Mouse (Mus musculus) thymus, postnatal 0 days (tissue): ENCODE data around the gene Fpgs. TPM values are rescaled to one million over a fixed set of nuclear protein-coding genes. Genes with fewer than 3 reads are reported as not detected.
A peak's percentile ranks its signal among the peaks of the same experiment; 100 is the strongest.

ENCODE experiments used
- DNase-seq: peaks from one replicate; pipeline ENCODE4 v3.0.0-alpha.2; 2015; ENCODE audit warnings: low spot score
- polyA plus RNA-seq: library from polyadenylated mRNA; unstranded; fragments of >200 nt; fragmentation: Nextera tagmentation; extraction: Ambion mirVana; gene quantifications from 2 replicates; pipeline ENCODE4 v1.2.1, GENCODE M21; 2015

Fpgs gene
- polyA plus RNA-seq, 1 experiment from 2014 or later = 24.1 TPM

DNA sequence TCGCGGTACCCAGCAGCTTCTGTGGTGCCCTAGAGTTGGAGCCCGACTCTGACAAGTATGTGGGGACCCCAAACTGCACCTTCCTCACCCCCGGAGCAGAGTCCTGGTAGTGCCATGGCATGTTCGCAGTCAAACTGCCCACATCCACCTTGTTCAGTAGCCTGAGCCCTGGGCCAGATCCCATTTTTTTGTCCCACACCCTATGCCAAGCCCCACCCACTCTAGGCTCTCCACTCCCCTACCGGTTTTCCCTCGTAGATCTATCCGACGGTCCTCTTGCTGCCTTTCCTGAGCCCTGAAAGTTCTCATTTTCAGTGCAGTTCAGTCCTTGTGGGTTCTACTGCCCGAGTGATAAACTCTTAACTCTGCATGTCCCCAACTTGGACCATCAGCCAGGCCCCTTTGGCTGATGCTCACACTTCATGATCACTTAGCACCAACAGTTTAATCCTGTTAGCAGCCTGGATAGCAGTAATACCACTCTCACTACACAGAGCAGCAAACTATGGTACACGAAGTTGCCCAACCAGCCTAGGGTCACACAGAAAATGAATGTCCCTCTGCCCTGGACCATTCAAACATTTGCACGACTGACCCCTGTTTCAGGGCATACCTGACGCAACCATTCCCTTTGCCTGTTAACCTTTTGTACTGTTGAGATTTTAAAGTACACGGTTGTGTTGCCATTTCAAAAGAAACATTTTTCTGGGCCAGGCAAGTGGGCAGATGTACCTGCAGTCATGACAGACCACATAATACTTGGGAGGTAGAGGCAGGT, 2.8 kb downstream of the Fpgs start:
- DNase-seq = no peak

DNA sequence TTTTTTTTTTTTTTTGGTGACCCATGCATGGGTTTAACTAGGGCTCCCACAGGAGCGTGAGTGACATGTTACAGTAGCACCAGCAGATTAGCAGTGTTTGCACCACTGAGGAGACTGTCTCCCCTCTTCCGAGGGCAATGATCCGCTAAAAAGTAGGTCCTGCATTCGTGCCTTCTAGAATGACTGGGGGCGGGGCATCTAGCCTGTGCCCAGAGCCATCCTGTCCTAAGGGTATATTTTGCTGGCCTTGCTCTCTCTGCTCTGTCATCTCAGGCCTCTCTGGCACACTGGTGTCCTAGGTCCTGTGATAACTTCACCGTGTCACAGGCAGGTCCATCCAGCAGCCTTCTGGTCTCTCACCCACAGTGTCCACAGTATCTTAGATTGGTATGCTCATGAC, 4.3 kb downstream of the Fpgs start:
- no peak for DNase-seq

DNA sequence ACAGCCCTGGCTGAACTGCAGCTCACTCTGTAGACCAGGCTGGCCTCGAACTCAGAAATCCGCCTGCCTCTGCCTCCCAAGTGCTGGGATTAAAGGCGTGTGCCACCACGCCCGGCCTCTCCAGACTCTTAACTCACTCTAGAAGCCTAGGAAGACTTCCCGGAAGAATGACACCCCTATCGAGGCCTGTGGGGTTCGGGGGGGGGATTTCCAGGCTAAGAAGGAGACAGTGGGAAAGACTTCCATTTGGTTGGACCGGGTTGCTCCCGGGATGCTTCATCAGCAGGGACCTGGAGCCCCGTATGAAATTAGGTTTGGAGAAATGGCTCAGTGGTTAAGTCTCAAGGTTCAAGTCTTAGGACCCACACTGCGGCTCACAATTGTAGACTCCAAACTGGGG, 9.3 kb downstream of the Fpgs start:
- no peak for DNase-seq

DNA sequence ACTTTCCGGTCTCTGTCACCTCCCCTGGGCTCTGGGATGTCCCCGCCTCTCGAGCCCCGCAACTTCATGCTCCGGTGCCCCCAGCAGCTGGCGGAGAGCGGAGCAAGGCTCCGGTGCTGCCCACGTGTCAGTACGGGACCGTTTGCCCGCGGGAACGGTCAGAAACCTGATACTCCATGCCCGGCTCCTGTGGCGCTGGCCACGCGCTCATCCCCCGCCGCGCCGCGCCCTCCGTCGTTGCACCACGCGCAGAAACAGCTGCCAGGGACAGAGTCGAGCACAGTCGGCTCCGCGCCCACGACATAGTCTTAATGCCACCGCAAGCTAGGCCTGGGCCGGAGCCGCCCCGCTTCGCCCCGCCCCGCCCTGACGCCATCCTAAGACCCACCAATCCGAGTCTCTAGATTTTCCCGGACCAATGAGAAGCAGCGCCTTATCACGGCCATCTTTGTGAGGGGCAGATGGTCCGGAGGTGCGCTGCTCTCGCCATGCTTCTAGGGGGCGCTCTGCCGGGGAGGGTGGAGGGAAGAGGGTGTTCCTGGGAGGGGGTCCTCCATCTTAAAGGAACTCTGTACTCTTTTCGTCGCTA, 10.0 kb downstream of the Fpgs start:
- peak; percentile 98 for DNase-seq

DNA sequence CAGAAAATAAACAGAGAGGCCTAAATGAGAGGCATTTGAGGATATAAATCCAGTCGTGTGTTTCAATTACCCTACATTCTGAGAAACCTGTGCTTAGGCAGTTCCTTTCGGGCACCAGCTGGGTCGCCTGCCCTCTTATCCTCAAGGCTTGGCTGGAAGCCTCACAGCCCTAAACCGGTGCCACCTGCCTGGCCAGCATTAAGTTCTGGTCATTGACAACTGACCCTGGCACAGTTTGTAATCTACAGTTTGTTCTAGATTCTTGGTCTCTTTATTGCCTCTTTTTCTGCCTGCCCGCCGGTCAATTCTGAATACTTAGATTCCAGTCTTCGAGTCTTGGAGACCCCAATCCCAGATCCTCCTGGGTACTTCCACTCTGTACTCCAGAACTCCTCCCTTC, 10.7 kb downstream of the Fpgs start:
- DNase-seq = peak; percentile 13

DNA sequence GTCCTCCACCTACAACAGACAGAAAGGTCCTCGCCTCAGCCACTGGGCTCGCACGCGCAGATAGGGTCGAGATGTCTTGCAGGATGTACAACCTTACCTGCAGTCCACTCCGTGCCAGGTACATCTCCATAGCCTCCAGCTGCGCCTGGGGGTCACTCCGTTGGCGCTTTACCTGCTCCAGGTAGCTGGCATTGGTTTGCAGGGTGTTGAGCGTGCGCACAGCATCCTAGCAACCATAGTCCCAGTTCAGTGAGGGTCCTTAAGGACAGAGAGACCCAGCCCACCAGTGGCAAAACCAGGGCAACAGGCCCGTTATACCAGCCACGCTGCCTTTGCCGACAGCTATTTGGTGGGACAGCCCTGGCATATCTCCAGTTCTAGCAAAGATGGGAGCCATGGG, 11.4 kb downstream of the Fpgs start:
- no peak for DNase-seq

DNA sequence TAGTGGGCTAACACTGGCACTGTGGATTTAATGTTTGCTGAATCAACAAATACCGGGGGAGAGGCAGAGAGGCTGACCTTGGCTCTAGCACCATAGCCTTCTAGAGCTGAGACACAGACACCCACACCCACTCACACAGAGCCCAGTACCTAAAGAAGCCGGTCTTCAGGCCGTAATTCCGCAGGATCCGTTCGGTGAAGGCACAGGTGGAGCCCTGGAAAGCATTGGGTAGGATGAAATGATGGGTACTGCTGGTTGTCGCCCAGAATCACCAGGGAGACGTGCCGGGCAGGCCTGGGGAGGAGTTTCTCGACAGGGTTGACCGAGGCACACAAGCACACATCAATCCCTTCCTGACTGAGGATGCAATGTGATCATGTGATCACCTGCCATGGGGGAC, 12.9 kb downstream of the Fpgs start:
- DNase-seq = no peak

DNA sequence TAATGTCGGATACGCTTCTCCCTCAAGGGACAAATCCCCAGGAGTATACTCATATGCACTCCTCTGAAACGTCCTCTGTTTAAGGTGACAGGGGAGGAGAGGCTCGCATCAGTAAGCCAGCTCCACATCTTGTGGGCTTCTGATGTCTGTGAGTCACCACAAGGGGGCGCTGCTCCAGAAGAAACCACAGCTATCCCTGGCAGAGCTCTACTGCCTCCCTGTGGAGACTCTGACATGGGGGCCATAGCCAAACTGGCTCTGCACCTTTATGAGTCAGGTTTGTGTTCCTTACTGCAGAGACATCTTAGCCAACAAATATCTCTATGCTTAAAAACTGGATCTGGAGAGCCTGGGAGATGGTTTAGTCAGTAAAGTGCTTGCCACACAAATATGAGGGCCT, 14.5 kb downstream of the Fpgs start:
- DNase-seq = peak; percentile 93

DNA sequence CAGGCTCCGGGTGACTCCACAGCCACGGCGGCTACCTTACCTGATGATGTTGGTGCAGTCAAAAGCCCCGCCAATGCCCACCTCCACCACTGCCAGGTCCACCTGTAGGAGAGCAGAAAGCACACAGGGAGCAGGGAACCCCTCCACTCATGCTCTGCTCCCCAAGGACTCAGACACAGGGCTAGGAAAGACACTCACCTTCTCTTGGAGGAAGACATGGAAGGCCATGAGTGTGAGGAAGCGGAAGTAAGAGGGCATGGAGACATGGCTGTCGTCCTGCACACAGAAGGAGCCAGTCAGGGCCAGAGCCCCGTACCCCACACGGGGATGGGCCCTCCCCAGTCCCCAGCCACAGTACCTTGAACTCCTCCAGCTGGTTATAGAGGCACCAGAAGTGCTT, 16.4 kb downstream of the Fpgs start:
- no peak for DNase-seq

DNA sequence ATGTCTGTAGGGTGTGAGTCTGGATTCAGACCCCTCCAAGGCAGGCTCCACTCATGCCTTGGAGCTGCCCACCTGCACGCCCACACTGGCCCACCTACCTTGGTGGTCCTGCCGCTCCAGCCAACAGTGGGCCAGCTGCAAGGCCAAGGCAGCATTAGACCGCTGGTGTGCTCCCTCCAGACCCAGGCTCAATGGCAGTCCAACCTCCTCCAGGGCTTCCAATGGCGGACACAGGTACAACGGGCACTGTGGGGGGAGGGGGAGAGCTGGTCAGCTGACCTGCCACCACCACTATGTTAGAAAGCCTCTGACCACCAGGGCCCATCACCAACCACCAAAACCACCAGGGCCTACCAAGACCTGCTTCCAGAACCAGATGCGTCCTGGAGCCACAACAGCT, 17.3 kb downstream of the Fpgs start:
- no peak for DNase-seq

DNA sequence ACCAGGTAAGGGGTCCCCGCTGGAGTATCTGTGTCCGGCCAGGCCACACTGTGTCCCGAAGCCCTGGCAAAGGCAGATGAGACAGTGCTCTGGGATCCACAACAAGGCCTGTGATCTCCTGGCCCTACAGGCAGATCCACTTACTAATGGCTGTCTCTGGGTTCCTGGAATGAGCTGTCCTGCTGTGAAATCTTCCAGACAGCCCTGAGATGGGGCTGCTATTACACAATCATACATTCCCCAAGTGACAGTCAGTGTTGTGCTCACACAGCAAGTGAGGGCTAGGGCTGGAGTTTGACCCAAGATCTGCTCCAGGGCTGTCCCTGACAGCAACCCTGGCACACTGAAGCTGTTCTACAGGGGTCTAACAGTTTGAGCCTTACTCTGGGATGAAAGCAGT, 18.1 kb downstream of the Fpgs start:
- no peak for DNase-seq

DNA sequence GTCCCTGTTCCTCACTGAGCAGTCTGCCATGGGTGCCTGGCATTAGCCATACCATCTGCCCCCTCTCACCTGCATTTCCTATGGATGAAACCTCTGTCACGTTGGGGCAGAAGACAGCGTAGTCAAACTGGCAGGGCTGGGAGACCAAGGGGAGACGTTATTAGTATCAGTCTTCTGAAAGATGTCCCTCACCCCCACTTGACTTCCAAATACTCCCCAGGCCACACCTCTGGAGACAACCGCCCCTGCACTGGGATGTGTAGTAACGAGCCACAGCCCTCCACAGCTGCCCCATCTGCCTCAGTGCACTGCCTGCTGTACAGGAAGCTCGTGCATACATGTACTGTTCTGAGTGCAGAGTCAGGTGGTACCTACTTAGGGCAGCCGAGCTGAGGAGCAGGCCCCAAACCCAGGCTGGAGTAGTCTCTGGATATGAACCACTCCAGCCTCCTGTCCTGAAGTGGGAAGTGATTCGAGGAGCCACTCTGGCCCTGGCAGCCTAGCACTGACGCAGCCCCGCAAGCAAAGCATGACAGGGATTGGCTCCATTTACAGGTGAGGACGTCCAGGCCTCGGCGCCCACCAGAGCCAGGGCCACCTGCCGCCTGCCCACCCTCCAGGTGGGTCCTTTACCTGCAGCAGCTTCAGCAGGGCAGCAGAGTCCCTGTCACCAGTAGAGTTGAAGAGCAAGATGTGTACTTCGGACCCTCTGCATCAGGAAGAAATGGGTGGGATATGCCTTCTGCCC, 19.1 kb downstream of the Fpgs start:
- no peak for DNase-seq

DNA sequence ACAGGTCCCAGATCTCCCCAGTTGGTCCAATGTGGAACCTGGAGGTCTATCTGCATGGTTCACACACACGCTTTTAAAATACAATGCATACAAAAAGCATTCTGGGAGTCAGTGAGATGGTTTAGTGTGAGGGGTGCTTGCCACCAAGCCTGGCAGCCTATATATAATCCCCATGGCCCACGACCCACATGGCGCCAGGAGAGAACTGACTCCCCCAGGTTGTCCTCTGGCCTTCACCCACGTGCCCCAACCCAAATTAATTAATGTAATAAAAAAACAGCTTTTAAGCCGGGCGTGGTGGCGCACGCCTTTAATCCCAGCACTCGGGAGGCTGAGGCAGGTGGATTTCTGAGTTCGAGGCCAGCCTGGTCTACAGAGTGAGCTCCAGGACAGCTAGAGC, 20.2 kb downstream of the Fpgs start:
- DNase-seq = no peak

DNA sequence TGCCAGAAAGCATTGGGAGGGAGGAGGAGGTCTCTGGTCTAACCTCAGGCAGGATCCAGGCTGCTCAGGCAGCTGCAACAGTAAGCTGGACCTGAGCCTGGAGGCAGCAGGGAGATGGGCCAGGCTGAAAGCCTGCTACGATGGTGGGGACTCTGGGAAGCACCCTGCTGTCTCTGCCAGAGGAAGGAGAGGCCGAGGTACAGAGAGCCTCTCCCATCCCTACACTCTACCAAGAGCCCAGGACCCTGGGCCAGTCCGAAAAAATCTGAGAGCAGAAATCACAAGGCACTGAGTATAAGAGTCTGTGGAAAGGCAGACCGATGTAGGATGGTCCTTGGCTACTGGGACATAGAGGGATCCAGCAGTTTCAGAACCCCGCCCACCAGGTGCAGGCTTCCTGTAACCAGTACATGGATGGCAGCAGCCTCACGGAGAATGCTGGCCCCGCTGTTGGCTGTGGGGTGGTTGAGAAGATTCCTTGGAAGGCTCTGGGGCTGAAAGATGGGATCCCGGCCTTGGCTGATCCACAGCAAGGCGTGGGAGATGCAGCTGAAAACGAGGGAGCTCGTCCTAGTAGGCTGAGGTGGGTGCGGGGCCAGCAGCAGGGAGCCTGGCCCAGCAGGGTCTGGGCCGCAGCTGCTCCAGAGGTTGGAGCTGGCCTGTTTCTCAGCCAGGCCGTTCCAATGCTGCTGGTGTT, 21.1 kb downstream of the Fpgs start:
- DNase-seq = no peak

DNA sequence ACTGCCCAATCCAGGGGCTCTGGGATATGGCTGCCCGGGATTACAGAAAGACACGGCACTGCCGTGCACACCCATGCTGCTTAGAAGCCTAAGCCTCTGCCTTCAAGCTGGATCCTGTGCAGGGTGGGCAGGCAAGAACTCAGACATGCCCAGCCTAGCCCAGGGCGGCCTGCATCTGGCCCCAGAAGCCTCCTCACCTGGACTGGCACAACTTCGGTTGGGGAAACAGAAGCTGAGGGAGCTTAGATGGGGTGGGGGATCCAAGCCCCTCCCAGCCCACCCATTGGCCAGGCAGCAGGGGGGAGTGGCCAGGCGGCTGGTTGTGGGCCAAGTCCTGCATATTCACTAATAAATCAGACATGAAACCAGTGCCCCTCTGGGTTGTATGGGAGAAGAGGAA, 22.2 kb downstream of the Fpgs start:
- DNase-seq = no peak

DNA sequence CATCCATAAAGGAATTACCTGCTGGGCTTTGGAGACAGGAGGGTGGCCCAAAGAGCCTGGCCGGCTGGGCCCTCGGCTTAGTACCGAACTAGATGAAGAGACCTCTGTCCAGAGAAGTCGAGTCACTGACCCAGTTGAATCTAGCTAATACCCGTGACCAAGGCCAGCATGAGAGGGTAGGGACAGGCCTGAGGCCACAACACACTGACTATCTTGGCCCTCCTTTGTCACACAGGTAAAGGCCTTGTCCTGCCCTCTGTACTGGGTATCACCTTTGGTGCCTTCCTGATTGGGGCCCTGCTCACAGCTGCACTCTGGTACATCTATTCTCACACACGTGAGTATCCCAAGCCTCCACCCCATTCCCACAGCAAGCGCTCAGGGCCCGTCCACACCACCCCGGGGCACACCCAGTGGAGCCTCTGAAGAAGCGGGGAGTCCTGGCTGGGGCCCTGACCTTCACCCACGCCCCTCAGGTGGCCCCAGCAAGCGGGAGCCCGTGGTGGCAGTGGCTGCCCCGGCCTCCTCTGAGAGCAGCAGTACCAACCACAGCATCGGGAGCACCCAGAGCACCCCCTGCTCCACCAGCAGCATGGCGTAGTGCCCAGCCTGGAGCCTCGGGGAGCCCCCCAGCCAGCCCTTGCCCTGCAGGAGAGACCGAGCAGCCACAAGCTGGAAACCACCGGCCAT, 22.8 kb downstream of the Fpgs start:
- no peak for DNase-seq

DNA sequence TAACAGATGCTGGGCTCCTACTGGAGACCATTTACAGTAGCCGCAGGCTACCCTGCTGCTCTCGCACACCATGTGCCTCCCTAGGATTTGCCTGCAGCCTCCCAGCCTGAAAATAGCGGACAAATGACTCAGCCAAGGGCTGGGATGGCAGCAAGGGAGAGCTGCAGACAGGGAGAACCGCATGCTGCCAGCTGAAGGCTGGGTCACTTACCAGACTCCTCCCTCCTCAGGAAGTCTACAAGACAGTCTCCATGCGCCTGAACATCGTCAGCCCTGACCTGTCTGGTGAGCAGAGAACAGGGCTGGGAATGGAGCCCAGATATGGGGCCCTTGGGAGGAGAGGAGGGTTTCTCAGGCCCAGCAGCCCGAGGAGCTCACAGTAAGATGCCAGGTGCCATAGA, 23.9 kb downstream of the Fpgs start:
- no peak for DNase-seq

DNA sequence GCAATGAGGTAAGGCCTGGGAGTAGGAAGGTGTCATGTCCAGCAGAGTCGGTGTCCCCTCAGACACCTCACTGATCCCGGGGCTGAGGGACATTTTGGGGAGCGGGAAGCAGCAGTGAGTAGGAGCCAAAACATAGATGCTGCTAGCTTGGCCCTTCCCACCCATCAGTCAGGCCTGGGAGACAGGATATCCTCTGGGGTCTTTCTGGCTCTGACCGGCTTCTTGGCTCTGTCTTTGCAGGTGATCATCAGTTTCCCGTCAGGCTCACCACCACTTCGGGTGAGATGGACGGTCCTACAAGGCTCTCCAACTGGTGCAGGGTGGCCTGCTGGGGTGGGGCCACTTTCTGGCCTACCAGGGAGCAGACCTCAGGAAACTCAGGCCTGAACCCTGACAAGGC, 26.3 kb downstream of the Fpgs start:
- DNase-seq = no peak

DNA sequence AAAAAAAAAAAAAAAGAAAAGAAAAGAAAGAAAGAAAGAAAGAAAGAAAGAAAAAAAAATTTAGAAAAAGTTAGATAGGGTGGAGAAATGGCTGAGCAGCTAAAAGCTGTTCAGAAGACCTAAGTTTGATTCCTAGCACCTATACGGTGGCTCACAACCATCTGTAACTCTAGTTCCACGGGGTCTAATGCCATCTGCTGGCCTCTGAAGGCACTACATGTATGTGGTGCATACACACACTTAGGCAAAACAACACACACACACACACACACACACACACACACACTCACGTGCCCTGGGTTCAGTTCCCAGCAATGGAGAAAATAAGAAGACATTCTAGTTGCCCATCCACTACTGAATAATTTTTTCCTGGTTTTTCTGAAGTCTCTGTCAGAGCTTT, 27.1 kb downstream of the Fpgs start:
- DNase-seq = no peak

DNA sequence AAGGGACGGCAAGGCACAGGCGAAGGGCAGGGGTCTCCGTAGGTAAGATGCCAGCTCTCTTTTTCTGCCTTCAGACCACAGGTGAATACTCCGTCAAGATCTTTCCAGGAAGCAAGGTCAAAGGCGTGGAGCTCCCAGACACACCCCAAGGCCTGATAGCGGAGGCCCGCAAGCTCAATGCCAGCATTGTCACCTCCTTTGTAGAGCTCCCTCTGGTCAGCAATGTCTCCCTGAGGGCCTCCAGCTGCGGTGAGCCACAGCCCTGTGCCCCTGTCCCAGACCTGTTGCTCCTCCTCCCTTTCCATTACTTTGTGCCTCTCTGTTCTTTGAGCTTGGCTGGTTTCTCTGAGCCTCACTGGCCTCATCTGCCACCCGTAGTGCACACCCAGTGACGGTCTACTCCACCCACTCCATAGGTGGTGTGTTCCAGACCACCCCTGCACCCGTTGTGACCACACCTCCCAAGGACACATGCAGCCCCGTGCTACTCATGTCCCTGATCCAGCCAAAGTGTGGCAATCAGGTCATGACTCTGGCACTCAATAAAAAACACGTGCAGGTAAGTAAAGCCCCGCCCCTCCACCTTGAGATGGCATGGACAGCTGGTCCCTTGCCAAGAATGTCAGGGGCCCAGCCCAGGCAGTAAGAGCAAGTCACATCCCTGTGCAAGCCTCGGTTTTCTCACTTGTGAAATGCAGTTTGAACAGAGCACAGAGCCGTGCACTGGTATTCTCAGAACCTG, 30.6 kb downstream of the Fpgs start:
- no peak for DNase-seq
